Mouse (Mus musculus) CD4-positive, CD25-positive, alpha-beta regulatory T cell, adult 2 months (primary cell): ENCODE measurements around the gene Gm30191.

Experiments
- DNase-seq: peaks from one replicate; pipeline ENCODE4 v3.0.0-alpha.2; 2012; ENCODE audit warnings: low read depth, low spot score

Gm30191 gene

DNA sequence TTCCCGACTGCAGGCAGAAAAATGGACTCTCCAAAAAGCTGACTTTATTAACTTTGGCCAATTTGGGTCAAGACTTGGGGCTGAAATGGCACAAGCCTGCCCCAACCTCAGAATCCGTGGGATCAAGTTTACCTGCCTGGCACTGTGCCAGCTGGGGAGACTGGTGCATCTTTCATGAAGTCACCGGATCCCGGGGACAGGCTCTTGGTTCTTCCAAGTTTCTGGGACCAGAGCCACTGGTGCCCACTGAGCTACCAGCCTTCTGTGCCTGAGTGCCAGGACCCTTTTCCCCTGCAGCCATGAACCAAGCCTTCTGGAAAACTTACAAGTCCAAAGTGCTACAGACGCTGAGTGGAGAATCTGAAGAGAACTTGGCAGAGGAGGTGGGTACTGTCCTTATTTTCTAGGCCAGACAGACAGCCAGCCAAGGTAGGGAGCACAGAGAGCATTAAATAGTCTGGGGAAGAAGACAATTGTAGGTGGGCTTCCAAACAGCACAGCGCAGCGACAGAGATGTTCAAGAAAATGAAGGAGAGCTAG, at the start of gene Gm30191:
Gene Gm30191 (plus strand): TSS at position 217 of the 540 bp plus-strand sequence.
- DNase-seq, result peak; percentile 15

DNA sequence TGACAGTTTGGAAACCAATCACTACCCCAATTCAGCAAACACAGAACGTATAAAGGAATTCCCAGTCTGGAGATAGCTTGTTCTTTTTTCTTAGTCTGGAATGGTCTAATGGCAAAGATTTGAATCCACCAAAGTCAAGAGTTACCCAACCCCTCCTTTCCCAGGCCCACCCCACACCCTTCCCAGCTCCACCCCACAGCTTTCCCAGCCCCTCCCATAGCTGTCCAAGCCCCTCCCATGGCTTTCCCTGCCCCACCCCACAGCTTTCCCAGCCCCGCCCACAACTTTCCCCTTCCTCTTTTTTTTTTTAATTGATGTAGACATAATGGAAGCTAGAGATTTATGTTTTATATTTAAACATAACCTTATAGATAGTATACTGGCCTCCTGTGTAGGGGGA, 47.4 kb upstream of the Gm30191 start:
- no peak for DNase-seq

DNA sequence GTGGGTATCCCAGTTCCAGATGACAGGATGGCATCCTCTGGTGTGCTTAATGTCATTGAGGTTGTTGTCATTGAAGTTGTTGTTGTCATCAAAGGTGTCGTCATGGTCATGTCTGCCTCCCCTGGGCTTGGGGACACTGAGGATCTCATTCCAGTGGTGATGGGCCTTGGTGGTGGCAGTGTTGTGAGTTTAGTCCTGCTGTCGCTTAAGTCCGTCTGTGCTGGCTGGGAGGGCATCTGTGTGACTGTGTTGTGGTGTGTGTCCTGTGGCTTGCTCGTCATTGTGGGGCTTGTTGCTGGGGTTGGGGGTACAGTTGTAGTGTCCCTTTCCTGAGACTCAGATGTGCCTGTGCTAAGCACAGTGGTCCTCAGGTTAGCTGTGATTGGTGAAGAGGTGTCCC, 43.8 kb upstream of the Gm30191 start, which contains the start of gene Gm7534:
Gene Gm7534 (minus strand): TSS at position 101 of the 400 bp plus-strand sequence.
- DNase-seq, result no peak

GRCm38 (mm10) chr4:134203340-134203896, 43.3 kb upstream of the Gm30191 start:
- no peak for DNase-seq

DNA sequence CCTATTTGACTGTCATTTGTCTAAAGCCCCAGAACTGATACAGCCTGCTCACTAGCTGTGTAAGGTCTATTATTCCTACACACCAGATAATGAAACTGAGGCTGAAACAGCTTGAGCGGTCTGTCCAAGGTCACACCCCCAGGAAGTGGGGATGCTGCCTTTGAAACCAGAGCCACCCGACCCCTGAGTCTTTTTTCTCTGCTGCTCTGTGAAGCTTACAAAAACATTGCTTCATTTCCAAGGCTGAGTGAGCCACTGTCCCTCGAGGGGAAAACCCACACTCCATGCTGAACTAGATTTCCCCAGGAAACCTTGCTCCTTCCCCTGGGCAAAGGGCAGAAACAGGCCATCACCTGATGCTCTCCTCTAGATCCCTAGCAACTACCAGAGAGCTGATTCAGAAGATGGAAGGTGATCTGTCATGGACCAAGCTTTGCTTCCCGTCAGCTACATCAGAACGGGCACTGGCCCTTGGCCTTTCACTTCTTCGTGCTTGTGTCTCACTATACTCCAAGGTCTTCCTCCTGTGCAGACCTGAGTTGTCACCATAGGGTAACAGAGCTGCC, 40.2 kb upstream of the Gm30191 start:
- no peak for DNase-seq

- no peak for DNase-seq
Measured at GRCm38 (mm10) chr4:134222793-134223600, 23.7 kb upstream of the Gm30191 start.

- no peak for DNase-seq
Measured at GRCm38 (mm10) chr4:134227194-134227593, 19.5 kb upstream of the Gm30191 start, which contains the start of gene Catsper4. Gene Catsper4, minus strand, starts transcription at chr4:134227383.

- DNase-seq, result no peak
Measured at GRCm38 (mm10) chr4:134230431-134230830, 16.3 kb upstream of the Gm30191 start.

- no peak for DNase-seq
Measured at GRCm38 (mm10) chr4:134234876-134235275, 11.9 kb upstream of the Gm30191 start.

DNA sequence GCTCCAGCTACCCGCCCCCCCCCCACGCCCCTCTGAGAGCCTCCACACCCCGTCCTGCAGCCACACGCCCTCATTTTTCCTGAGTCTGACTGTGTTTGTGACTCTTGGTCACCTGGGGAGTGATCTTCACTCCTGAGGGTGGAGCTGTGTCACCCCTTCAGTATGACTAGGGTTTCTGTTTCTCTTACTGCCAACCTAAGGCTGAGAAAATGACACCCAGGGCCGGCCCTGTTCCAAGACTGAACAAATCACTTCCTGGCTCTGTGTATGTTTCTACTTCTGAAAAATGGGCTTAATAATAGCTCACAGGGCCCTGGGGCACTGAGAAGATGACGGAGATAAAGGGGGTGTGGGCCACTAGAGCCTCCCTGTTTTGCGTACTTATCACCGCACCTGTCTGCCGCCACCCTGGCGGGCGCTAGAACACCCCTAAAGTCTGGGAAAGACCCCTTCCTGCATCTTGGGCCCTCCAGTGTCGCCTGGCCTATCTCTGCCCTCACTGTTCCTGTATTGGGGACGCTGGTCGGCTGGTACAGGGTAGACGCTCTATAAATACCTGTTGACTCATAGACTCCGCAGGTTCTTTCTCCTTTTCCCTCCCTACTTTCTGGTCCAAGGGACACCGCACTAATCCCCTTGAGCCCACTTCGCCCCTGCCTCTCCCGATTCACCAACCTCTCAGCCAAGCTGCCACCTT, 9.0 kb upstream of the Gm30191 start:
- no peak for DNase-seq

DNA sequence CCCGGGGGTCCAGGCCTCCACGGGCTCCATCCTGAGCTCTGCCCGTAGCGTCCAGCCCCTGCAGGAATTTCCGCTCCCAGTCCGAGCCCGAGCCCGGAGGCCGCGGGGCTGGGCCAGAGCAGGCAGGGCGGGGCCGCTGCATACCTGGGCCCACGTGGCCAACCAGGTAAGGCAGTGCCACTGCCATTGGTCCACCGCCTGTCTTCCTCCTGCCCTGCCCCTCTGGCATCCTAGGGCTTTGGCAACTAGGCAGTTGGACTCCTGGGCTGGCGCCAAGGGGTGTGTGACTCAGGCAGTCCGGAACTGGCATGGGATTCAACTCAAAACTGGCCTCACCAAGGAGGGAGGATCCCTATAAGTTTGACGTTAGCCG, 8.5 kb upstream of the Gm30191 start, which contains the start of gene Cnksr1:
Gene Cnksr1 (minus strand): TSS at position 121 of the 373 bp plus-strand sequence.
- DNase-seq, result no peak

DNA sequence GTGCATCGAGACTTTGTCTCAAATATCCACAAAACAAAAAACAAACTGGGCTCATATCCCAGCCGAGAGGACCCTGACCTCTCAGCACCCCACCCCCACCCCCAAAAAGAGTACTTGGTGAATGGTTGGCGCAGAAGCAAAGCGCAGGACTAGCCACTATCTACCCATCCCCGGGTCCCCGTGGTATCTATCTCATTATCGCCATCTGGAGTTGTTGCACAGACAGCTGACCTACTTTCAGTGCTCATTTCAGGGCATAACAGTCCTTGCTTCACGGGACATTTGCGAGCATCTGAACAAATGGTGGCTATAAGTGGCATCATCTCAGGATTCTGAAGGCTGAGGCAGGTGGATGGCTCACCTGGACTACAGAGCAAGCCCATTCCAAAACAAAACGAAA, 8.0 kb upstream of the Gm30191 start:
- DNase-seq, result no peak

DNA sequence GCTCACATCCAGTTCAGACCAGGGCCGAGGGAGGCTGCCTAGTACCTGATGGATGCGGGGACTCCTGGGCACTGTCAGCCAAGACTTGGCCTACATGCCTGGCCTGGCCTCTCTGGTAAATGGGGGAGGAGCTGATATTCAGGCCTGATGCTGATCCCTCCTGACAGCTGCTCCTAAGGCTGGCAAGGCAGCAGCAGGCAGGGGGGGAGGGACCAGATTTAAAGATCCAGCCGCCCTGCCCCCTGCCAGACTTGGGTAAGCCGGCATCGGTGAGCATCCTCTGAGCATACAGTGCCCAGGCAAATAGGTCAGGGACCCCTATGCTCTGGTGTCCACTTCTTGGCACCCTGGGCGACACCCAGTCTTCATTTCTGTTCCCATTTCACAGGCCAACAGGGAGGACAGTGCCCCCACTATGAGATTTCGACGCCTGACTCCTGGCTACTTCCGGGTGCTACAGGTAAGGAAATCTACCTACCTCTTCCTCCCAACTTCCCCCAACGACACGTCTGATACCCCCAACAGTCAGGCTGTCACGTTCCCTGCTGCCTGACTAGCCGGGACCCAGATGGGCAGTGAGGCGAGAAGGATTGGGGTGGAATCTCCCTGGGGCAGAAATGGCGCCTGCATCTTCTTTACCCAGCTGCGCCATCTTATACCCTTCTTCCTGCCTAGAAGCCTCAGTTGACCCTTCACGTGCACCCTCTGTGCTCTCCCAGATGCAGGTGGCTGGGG, 3.1 kb upstream of the Gm30191 start, which contains the start of gene E130218I03Rik:
Gene E130218I03Rik (plus strand): TSS at position 147 of the 735 bp plus-strand sequence.
- peak; percentile 8 for DNase-seq

- DNase-seq, result peak; percentile 96
Measured at GRCm38 (mm10) chr4:134245148-134245843, 1.4 kb upstream of the Gm30191 start, which contains the start of gene Zfp593. Gene Zfp593, minus strand, starts transcription at chr4:134245592.

DNA sequence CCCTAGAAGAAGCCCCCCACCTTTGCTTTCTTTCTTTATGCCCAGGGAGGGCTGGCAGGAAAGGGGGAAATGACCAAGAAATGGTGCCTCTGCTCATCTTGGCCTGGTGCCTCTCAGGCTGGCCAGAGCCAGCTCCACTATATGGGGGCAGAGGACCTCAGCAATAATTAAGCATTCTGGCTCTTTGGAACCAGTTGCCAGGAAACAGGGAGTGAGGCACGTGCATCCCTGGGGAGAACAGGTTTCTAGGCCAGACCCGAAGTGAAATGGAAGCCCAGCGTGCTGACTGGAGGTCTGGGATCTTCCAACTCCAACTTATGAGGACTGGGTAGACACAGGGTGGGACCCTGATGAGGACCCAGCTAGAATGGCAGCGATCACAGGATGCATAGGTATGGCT, 479 bp upstream of the Gm30191 start:
- DNase-seq, result peak; percentile 7

- peak; percentile 86 for DNase-seq
Measured at GRCm38 (mm10) chr4:134249651-134250050, 2.9 kb downstream of the Gm30191 start.

DNA sequence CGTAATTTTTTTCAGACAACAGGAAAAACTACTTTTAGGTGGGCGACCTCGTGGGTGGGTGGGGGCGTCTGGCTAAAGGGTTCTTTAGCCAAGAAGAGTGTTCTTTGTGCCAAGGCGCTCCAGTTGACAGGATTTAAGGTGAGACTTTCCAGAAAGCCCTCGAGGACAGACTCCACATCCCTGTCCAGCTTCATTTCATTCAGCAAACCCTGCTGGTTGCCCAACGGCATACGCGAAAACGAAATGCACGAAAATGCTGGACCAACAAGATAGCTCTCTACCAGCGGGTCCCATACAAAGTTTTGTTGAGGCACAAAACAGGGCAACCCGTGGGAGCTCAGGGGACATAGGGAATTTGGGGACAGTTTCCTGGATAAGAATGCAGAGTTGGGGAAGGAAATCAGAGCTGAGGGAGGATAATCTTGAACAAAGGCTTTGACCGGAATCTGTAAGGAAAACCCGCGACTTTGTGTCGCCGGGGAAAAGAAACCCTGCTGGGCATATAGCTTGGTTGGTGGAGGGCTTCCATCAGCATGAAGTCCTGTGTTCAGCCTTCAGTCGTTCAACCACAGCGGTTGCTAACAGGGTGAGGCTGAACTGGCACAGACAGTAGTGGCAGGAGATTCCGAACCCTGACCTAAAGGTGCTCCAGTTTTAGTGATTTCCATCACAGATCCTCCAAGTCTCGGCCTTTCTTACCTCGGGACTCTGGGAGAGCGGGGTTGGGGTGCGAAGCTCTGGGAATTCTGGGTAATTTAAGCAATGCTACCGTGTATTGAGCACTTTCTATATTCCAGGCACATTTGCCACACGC, 3.6 kb downstream of the Gm30191 start:
- no peak for DNase-seq

DNA sequence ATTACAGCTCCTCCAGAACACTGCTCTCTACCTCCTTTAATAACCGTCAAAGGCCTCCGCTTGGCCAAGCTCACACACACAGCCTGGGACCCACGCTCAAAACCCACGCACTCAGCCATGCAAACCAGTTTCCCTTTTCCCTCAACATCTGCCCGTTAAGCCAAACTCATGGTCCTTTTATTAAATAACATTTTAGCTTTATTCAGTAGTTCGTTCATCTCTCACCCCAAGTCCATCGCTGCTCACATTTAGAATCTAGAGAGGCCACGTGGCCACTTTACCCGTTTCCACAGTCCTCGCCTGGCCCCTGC, 4.2 kb downstream of the Gm30191 start:
- DNase-seq, result no peak
